Mouse (Mus musculus): ENCODE results near the gene Btbd9.

DNA sequence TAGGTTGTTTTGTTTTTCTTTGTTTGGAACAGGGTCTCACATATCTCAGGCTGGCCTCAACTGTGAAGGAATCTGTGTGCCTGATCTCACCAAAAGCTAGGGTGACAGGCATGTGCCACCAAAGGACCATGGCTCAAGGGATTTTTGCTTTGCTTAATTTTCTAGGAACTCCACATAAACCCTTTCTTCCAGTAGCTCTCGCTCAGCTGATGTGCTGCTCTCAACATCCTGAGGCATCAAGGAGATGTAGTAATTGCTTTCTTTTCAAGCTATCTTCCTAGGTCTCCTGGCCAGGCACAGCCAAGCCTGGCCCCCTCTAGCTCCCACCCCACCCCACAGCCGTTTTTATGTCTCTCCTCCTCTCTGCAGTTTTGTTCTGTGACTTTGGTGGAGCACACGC is 231.3 kb downstream of the Btbd9 start:
- TF ChIP-seq GATA1 (IDR thresholded peaks at IDR 0.05; ENCODE audit: borderline replicate concordance, low read length): no peak
- no peak for TF ChIP-seq FLI1 (IDR thresholded peaks at IDR 0.05; ENCODE audit: low read length)

Measured in megakaryocyte, embryonic 14.5 days (primary cell).